Mouse (Mus musculus): ENCODE results near the gene 1700021F05Rik. TPM values are rescaled to one million over a fixed set of nuclear protein-coding genes. Genes with fewer than 3 reads are reported as not detected.

The 1700021F05Rik gene
- 3.1 and 7.1 TPM in 2 replicates for polyA plus RNA-seq (2012; rRNA removed)

DNA sequence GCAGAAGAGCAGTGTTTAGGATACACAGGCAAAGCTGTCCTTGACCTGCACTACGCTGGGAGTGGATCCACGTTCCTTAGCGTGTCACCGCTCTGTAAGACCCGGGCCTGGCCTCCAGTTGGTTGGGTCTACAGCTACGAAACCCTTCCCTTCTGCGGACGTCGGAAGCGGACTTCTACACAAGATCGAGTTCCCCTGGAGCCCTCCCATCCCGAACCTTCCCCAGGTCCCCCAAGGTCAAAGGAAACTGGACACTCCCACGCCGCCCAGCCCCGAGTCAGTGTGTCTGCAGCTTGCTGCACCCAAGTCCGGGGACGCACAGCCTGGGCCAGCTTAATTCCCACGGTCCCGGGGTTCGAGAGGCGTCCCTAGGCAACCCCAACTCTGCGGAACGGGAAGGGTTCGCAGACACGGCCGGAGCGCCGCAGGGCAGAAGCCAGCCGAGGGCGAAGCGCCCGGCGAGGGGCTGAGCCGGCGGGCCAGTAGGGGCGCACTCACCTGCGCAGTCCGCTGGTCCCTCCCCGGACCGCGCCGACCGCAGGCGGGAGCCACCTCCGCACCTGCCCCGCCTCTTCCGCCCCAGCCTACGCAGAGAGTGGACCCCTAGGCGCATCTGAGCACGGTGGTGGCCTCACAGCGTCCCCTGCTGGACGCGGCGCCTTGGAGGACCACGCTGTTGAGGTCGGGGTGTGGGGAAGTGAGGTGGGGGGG is at the start of gene 1700021F05Rik:
Gene 1700021F05Rik (minus strand): TSS at position 553 of the 711 bp plus-strand sequence.
- peak; percentile 93 for DNase-seq
- TF ChIP-seq POLR2A (IDR thresholded peaks at IDR 0.05; ENCODE audit: borderline replicate concordance, extremely low read depth, low read depth, low read length) (peak; percentile 50), CTCF (IDR thresholded peaks at IDR 0.05; ENCODE audit: insufficient read depth, low read length) (peak; percentile 80)
- Histone ChIP-seq H3K4me3 (replicated peaks; ENCODE audit: extremely low read depth, low read depth, low read length) (peak within 1 kb of the TSS; percentile 94), H3K4me1 (ENCODE audit: control insufficient read depth, insufficient read depth, low read length) (peaks cover 4% of the 10 kb centered on the region; the same call in 1 of the 2 replicates)
- under 1% methylated on average over 56 of the region's 56 CpGs for WGBS

- no peak for DNase-seq
- TF ChIP-seq POLR2A (IDR thresholded peaks at IDR 0.05; ENCODE audit: borderline replicate concordance, extremely low read depth, low read depth, low read length) (no peak), CTCF (IDR thresholded peaks at IDR 0.05; ENCODE audit: insufficient read depth, low read length) (no peak)
- WGBS, result 55% methylated on average over 8 of the region's 8 CpGs
- Histone ChIP-seq H3K4me1 (ENCODE audit: control insufficient read depth, insufficient read depth, low read length) (no peaks in the 10 kb centered on the region), H3K4me3 (replicated peaks; ENCODE audit: extremely low read depth, low read depth, low read length) (no peak overlapping the region)
These were observed 47.8 kb upstream of the 1700021F05Rik start for GRCm38 (mm10) chr10:43588470-43589177.

DNA sequence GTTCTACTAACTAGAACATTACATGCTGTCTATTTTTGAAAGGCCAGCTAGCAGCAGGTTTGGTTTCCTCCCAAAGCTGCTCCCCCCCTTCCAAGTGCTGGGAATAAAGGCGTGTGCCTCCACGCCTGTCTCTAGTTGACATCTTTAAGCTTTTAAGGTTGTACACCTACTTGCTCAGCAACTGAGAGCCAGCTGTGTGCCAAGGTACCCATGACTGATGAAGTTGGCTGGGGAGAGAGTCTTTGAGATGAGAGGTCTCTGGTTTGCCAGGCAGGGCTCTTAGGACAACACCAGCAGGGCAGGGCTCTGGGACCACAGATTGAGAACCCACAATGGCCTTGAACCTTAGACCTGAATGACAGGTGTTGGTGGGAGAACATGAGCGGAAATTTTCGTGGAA is 43.7 kb upstream of the 1700021F05Rik start:
- TF ChIP-seq POLR2A (IDR thresholded peaks at IDR 0.05; ENCODE audit: borderline replicate concordance, extremely low read depth, low read depth, low read length), result no peak
- TF ChIP-seq CTCF (IDR thresholded peaks at IDR 0.05; ENCODE audit: insufficient read depth, low read length), result no peak
- WGBS, result 89% methylated on average over 4 of the region's 4 CpGs
- no peak for DNase-seq
- no peaks in the 10 kb centered on the region for H3K4me1 ChIP-seq (ENCODE audit: control insufficient read depth, insufficient read depth, low read length)
- H3K4me3 ChIP-seq (replicated peaks; ENCODE audit: extremely low read depth, low read depth, low read length), result no peak overlapping the region

DNA sequence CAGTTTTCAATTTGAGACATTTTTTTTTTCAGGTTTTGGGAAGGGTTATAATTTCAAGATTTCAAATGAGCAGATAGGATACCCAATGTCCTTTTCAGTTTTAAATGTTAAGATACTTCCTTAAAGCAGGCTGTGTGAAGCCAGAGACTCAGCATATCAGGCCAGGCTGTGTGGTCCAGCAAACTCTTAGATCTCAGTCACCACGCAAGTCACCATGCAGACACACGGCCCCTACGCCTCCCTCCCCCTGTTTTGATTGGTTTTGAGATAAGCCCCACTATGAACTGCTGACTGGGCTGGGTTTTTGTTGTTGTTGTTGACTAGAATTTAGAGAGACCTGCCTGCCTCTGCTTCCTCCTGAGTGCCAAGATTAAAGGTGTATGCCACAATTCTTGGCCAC is 40.5 kb upstream of the 1700021F05Rik start:
- no peak for DNase-seq
- WGBS, result 70% methylated on average over 3 of the region's 3 CpGs
- H3K4me1 ChIP-seq (ENCODE audit: control insufficient read depth, insufficient read depth, low read length), result no peaks in the 10 kb centered on the region
- no peak overlapping the region for H3K4me3 ChIP-seq (replicated peaks; ENCODE audit: extremely low read depth, low read depth, low read length)
- TF ChIP-seq CTCF (IDR thresholded peaks at IDR 0.05; ENCODE audit: insufficient read depth, low read length) (no peak), POLR2A (IDR thresholded peaks at IDR 0.05; ENCODE audit: borderline replicate concordance, extremely low read depth, low read depth, low read length) (no peak)

DNA sequence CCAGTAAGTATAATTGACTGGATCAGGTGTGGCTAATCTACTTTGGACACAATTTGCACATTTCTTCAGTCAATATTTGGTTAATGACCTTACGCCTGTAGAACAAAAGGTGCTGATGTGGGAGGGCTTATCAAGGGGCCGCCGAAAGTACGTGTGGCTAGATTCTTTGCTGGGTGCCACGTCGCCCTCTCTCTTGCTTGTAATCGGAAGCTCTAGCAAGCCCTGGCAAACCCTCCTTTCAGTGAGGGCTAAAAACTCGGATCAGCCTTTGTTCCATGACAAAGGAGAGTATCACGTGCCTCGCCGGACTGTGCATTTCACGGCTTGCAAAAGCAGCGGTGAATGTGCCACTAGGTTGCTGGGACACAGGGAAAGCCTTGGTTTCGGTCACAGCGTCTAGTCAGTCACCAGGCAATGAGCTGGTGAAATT is 39.9 kb upstream of the 1700021F05Rik start:
- DNase-seq, result peak; percentile 38
- TF ChIP-seq POLR2A (IDR thresholded peaks at IDR 0.05; ENCODE audit: borderline replicate concordance, extremely low read depth, low read depth, low read length) (no peak), CTCF (IDR thresholded peaks at IDR 0.05; ENCODE audit: insufficient read depth, low read length) (no peak)
- Histone ChIP-seq H3K4me3 (replicated peaks; ENCODE audit: extremely low read depth, low read depth, low read length) (peak overlapping the region; percentile 61), H3K4me1 (ENCODE audit: control insufficient read depth, insufficient read depth, low read length) (no peaks in the 10 kb centered on the region)
- WGBS, result 3% methylated on average over 15 of the region's 15 CpGs

GRCm38 (mm10) chr10:43579381-43580261 is 38.8 kb upstream of the 1700021F05Rik start:
- Histone ChIP-seq H3K4me3 (replicated peaks; ENCODE audit: extremely low read depth, low read depth, low read length) (peak overlapping the region; percentile 81), H3K4me1 (ENCODE audit: control insufficient read depth, insufficient read depth, low read length) (no peaks in the 10 kb centered on the region)
- WGBS, result 1% methylated on average over 49 of the region's 49 CpGs
- DNase-seq, result peak; percentile 40
- TF ChIP-seq POLR2A (IDR thresholded peaks at IDR 0.05; ENCODE audit: borderline replicate concordance, extremely low read depth, low read depth, low read length), result 0 out of 2 replicates have a peak, but pooled peaks have one; percentile 4
- TF ChIP-seq CTCF (IDR thresholded peaks at IDR 0.05; ENCODE audit: insufficient read depth, low read length), result 0 out of 2 replicates have a peak, but pooled peaks have one; percentile 2

- peak; percentile 72 for DNase-seq
- WGBS, result under 1% methylated on average over 53 of the region's 65 CpGs
- TF ChIP-seq POLR2A (IDR thresholded peaks at IDR 0.05; ENCODE audit: borderline replicate concordance, extremely low read depth, low read depth, low read length) (peak; percentile 83), CTCF (IDR thresholded peaks at IDR 0.05; ENCODE audit: insufficient read depth, low read length) (no peak)
- Histone ChIP-seq H3K4me3 (replicated peaks; ENCODE audit: extremely low read depth, low read depth, low read length) (peak overlapping the region; percentile 81), H3K4me1 (ENCODE audit: control insufficient read depth, insufficient read depth, low read length) (no peaks in the 10 kb centered on the region)
These were observed 38.1 kb upstream of the 1700021F05Rik start for GRCm38 (mm10) chr10:43578754-43579380.

DNA sequence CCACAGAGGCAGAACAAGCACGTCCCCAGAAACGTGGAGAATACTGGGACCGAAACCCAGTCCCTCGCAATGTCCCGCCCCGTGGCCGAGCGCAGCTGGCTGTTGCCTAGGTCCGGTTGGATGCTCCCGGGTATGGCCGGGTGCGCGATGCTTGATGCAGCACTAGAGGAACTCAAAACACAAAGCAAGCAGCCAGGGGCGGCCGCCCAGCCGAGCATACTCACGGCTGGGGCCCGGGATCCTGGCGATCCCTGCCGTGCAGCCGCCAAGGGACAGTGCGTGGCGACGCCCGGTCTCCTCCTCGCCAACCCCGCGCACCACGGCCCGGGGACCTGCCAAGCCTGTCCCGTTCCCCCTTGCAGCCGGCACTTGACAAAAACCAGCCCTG is 37.6 kb upstream of the 1700021F05Rik start:
- Histone ChIP-seq H3K4me1 (ENCODE audit: control insufficient read depth, insufficient read depth, low read length) (no peaks in the 10 kb centered on the region), H3K4me3 (replicated peaks; ENCODE audit: extremely low read depth, low read depth, low read length) (peak overlapping the region; percentile 70)
- WGBS, result under 1% methylated on average over 32 of the region's 32 CpGs
- DNase-seq, result peak; percentile 47
- TF ChIP-seq POLR2A (IDR thresholded peaks at IDR 0.05; ENCODE audit: borderline replicate concordance, extremely low read depth, low read depth, low read length) (no peak), CTCF (IDR thresholded peaks at IDR 0.05; ENCODE audit: insufficient read depth, low read length) (no peak)

GRCm38 (mm10) chr10:43577997-43578331 is 37.2 kb upstream of the 1700021F05Rik start, which contains the start of gene Cd24a:
Cd24a (plus strand) TSS chr10:43578284.
- WGBS, result 2% methylated on average over 6 of the region's 6 CpGs

More at GRCm38 (mm10) chr10:43577997-43578331, 37.2 kb upstream of the 1700021F05Rik start, which contains the start of gene Cd24a:
- no peak for DNase-seq
- H3K4me1 ChIP-seq (ENCODE audit: control insufficient read depth, insufficient read depth, low read length), result no peaks in the 10 kb centered on the region
- TF ChIP-seq CTCF (IDR thresholded peaks at IDR 0.05; ENCODE audit: insufficient read depth, low read length), result no peak
- TF ChIP-seq POLR2A (IDR thresholded peaks at IDR 0.05; ENCODE audit: borderline replicate concordance, extremely low read depth, low read depth, low read length), result no peak
- peak within 1 kb of the TSS; percentile 81 for H3K4me3 ChIP-seq (replicated peaks; ENCODE audit: extremely low read depth, low read depth, low read length)
